Mouse (Mus musculus) kidney, adult 2 months (tissue): ENCODE measurements around the gene Tgoln1. TPM values are rescaled to one million over a fixed set of nuclear protein-coding genes. Genes with fewer than 3 reads are reported as not detected.

Experiments
- DNase-seq: peaks from one replicate; pipeline ENCODE4 v3.0.0; 2021
- H3K27ac ChIP-seq: fragments of 200-500 bp; 2 replicates; pipeline ENCODE4 v1.5.1; 2012; ENCODE audit warnings: low read depth, low read length, control low read depth, inconsistent platforms; ENCODE audit not compliant: insufficient read depth
- H3K27me3 ChIP-seq: fragments of 200-500 bp; replicated peaks from 2 replicates; pipeline ENCODE4 v1.6.1; 2012; ENCODE audit warnings: mild to moderate bottlenecking, moderate library complexity, low read length, inconsistent platforms; ENCODE audit not compliant: control insufficient read depth, insufficient read depth
- H3K36me3 ChIP-seq: fragments of 200-500 bp; 2 replicates; pipeline ENCODE4 v1.6.1; 2012; ENCODE audit warnings: mild to moderate bottlenecking, moderate library complexity, low read length, inconsistent platforms; ENCODE audit not compliant: control insufficient read depth, insufficient read depth
- H3K4me1 ChIP-seq: fragments of 200-500 bp; 2 replicates; pipeline ENCODE4 v1.6.1; 2011; ENCODE audit warnings: low read length; ENCODE audit not compliant: control insufficient read depth, insufficient read depth
- H3K4me3 ChIP-seq: fragments of 200-500 bp; 2 replicates; pipeline ENCODE4 v1.5.1; 2011; ENCODE audit warnings: mild to moderate bottlenecking, low read depth, low read length, control low read depth; ENCODE audit not compliant: insufficient read depth
- CTCF ChIP-seq: fragments of 200-500 bp; conservative IDR thresholded peaks from 2 replicates; pipeline ENCODE4 v1.5.1; 2011; ENCODE audit warnings: low read depth, mild to moderate bottlenecking, control low read depth, low read length, moderate library complexity, mixed read lengths; ENCODE audit not compliant: insufficient read depth, insufficient read length
- POLR2A ChIP-seq: fragments of 200-500 bp; IDR thresholded peaks from one replicate; pipeline ENCODE4 v1.6.1; 2011; ENCODE audit warnings: low read depth, low read length, control low read depth
- WGBS: fragments of 180-500 bp; shearing (Covaris S2); methylation state at CpG from one replicate; pipeline ENCODE4 v1.1.7; 2018; 5-methylcytosine and 5-hydroxymethylcytosine counted together
- polyA plus RNA-seq: library from polyadenylated mRNA; depleted of rRNA; stranded (reverse); fragments of >200 nt; gene quantifications from 2 replicates; pipeline ENCODE4 v1.2.3, GENCODE M21; 2012

The Tgoln1 gene
- polyA plus RNA-seq, 1 experiment = 118 TPM

- Histone ChIP-seq H3K36me3 (no peaks in the 10 kb centered on the region), H3K27ac (no peak overlapping the region), H3K4me3 (no peak overlapping the region), H3K4me1 (peaks cover 14% of the 10 kb centered on the region), H3K27me3 (no peaks in the 10 kb centered on the region)
- peak; percentile 58 for DNase-seq
- TF ChIP-seq CTCF (no peak), POLR2A (no peak)
- WGBS = 71% methylated on average over 11 of the region's 11 CpGs
These were observed 35.0 kb downstream of the Tgoln1 start for GRCm38 (mm10) chr6:72581625-72582382.

- Histone ChIP-seq H3K27me3 (no peaks in the 10 kb centered on the region), H3K4me3 (no peak overlapping the region), H3K36me3 (peaks cover 1% of the 10 kb centered on the region), H3K4me1 (no peaks in the 10 kb centered on the region; the same call in 1 of the 2 replicates), H3K27ac (no peak overlapping the region)
- TF ChIP-seq CTCF (no peak), POLR2A (no peak)
- no peak for DNase-seq
- WGBS = 95% methylated on average over 3 of the region's 3 CpGs
These were observed 40.8 kb downstream of the Tgoln1 start for GRCm38 (mm10) chr6:72576041-72576440.

GRCm38 (mm10) chr6:72571826-72572225 is 45.0 kb downstream of the Tgoln1 start:
- no peaks in the 10 kb centered on the region; the same call in 1 of the 2 replicates for H3K4me1 ChIP-seq
- DNase-seq = no peak
- no peak overlapping the region for H3K27ac ChIP-seq
- 52% methylated on average over 3 of the region's 3 CpGs for WGBS
- no peaks in the 10 kb centered on the region for H3K27me3 ChIP-seq
- no peak overlapping the region for H3K4me3 ChIP-seq
- H3K36me3 ChIP-seq = peaks cover 1% of the 10 kb centered on the region
- TF ChIP-seq CTCF = no peak
- no peak for TF ChIP-seq POLR2A

GRCm38 (mm10) chr6:72570644-72571397 is 46.0 kb downstream of the Tgoln1 start:
- no peak overlapping the region for H3K4me3 ChIP-seq
- no peaks in the 10 kb centered on the region; the same call in 1 of the 2 replicates for H3K4me1 ChIP-seq
- H3K36me3 ChIP-seq = peaks cover 1% of the 10 kb centered on the region
- no peaks in the 10 kb centered on the region for H3K27me3 ChIP-seq
- no peak for DNase-seq
- H3K27ac ChIP-seq = no peak overlapping the region
- TF ChIP-seq POLR2A = no peak
- no peak for TF ChIP-seq CTCF
- WGBS = 66% methylated on average over 10 of the region's 10 CpGs

GRCm38 (mm10) chr6:72568736-72569135 is 48.1 kb downstream of the Tgoln1 start:
- WGBS = 85% methylated on average over 10 of the region's 10 CpGs
- DNase-seq = no peak
- no peak overlapping the region for H3K27ac ChIP-seq
- H3K4me1 ChIP-seq = no peaks in the 10 kb centered on the region; the same call in 1 of the 2 replicates
- H3K4me3 ChIP-seq = no peak overlapping the region
- TF ChIP-seq CTCF (no peak), POLR2A (no peak)
- no peaks in the 10 kb centered on the region for H3K27me3 ChIP-seq
- H3K36me3 ChIP-seq = no peaks in the 10 kb centered on the region

GRCm38 (mm10) chr6:72567508-72567907 is 49.3 kb downstream of the Tgoln1 start:
- DNase-seq = peak; percentile 87
- Histone ChIP-seq H3K27ac (no peak overlapping the region), H3K4me1 (peaks cover 7% of the 10 kb centered on the region; the same call in 1 of the 2 replicates), H3K4me3 (no peak overlapping the region), H3K27me3 (no peaks in the 10 kb centered on the region), H3K36me3 (no peaks in the 10 kb centered on the region)
- peak; percentile 49 for TF ChIP-seq CTCF
- no peak for TF ChIP-seq POLR2A
- WGBS = 65% methylated on average over 5 of the region's 5 CpGs

GRCm38 (mm10) chr6:72566044-72566443 is 50.8 kb downstream of the Tgoln1 start:
- DNase-seq = peak; percentile 92
- Histone ChIP-seq H3K27ac (no peak overlapping the region), H3K27me3 (no peaks in the 10 kb centered on the region), H3K36me3 (no peaks in the 10 kb centered on the region), H3K4me1 (peaks cover 9% of the 10 kb centered on the region; the same call in 1 of the 2 replicates), H3K4me3 (no peak overlapping the region)
- WGBS = 5% methylated on average over 4 of the region's 4 CpGs
- TF ChIP-seq POLR2A = no peak
- TF ChIP-seq CTCF = peak; percentile 95
